Mouse (Mus musculus): Measurements from ENCODE around the gene C1rb. TPM values are rescaled to one million over a fixed set of nuclear protein-coding genes. Genes with fewer than 3 reads are reported as not detected.

C1rb gene
- polyA plus RNA-seq, 1 experiment from 2014 or later = not detected

GRCm38 (mm10) chr6:124630763-124631162, 60.7 kb downstream of the C1rb start:
- H3K4me1 ChIP-seq (ENCODE audit: control insufficient read depth, insufficient read depth, low read length) = no peaks in the 10 kb centered on the region
- no peak overlapping the region for H3K9ac ChIP-seq (replicated peaks; ENCODE audit: low read depth, low read length)
- H3K4me2 ChIP-seq (replicated peaks; ENCODE audit: low read depth, low read length) = no peak overlapping the region
- H3K36me3 ChIP-seq (ENCODE audit: control insufficient read depth, insufficient read depth, low read length) = no peaks in the 10 kb centered on the region
- H3K27me3 ChIP-seq (ENCODE audit: control insufficient read depth, insufficient read depth, low read length) = no peaks in the 10 kb centered on the region
- H3K27ac ChIP-seq (ENCODE audit: low read length) = no peak overlapping the region
- H3K9me3 ChIP-seq (ENCODE audit: control insufficient read depth, low read depth, low read length) = no peaks in the 10 kb centered on the region
- 72% methylated on average over 4 of the region's 4 CpGs for WGBS
- H3K4me3 ChIP-seq (ENCODE audit: low read depth, low read length) = no peak overlapping the region
- no peak for ATAC-seq (ENCODE audit: insufficient number of reproducible peaks, insufficient read depth, low FRiP score, low read depth)

Other genes starting within 250 kb of the C1rb start
- gene Pex5, start 155.2 kb upstream of the C1rb start, polyA plus RNA-seq (2014; fragmentation: Nextera tagmentation; extraction: Ambion mirVana) = 32.1 and 32.3 TPM in 2 replicates
- 4.9 and 5.4 TPM in 2 replicates for gene Clstn3, start 105.5 kb upstream of the C1rb start, polyA plus RNA-seq (2014; fragmentation: Nextera tagmentation; extraction: Ambion mirVana)
- gene C1rl, start 77.2 kb upstream of the C1rb start, polyA plus RNA-seq (2014; fragmentation: Nextera tagmentation; extraction: Ambion mirVana) = 0.43 and 0.68 TPM in 2 replicates
- gene C1ra, start 57.9 kb upstream of the C1rb start, polyA plus RNA-seq (2014; fragmentation: Nextera tagmentation; extraction: Ambion mirVana) = 3.0 and 3.5 TPM in 2 replicates
- gene C1s1, start 27.9 kb upstream of the C1rb start, polyA plus RNA-seq (2014; fragmentation: Nextera tagmentation; extraction: Ambion mirVana) = 2.0 and 2.9 TPM in 2 replicates
- not detected in 2 replicates for gene C1s2, start 65.8 kb downstream of the C1rb start, polyA plus RNA-seq (2014; fragmentation: Nextera tagmentation; extraction: Ambion mirVana)
- 58.6 and 60.0 TPM in 2 replicates for gene Lpcat3, start 92.7 kb downstream of the C1rb start, polyA plus RNA-seq (2014; fragmentation: Nextera tagmentation; extraction: Ambion mirVana)
- 201 and 205 TPM in 2 replicates for gene Emg1, start 141.9 kb downstream of the C1rb start, polyA plus RNA-seq (2014; fragmentation: Nextera tagmentation; extraction: Ambion mirVana)
- gene Phb2, start 142.0 kb downstream of the C1rb start, polyA plus RNA-seq (2014; fragmentation: Nextera tagmentation; extraction: Ambion mirVana) = 290 and 305 TPM in 2 replicates
- 13.7 and 15.3 TPM in 2 replicates for gene Ptpn6, start 168.4 kb downstream of the C1rb start, polyA plus RNA-seq (2014; fragmentation: Nextera tagmentation; extraction: Ambion mirVana)
- gene Grcc10, start 171.1 kb downstream of the C1rb start, polyA plus RNA-seq (2014; fragmentation: Nextera tagmentation; extraction: Ambion mirVana) = 445 and 505 TPM in 2 replicates
- gene Gm45234, start 185.7 kb downstream of the C1rb start, polyA plus RNA-seq (2014; fragmentation: Nextera tagmentation; extraction: Ambion mirVana) = not detected in 2 replicates
- 15.0 and 18.5 TPM in 2 replicates for gene Atn1, start 186.2 kb downstream of the C1rb start, polyA plus RNA-seq (2014; fragmentation: Nextera tagmentation; extraction: Ambion mirVana)
- gene Eno2, start 199.4 kb downstream of the C1rb start, polyA plus RNA-seq (2014; fragmentation: Nextera tagmentation; extraction: Ambion mirVana) = 9.5 and 9.7 TPM in 2 replicates
- 0.32 and 0.35 TPM in 2 replicates for gene Lrrc23, start 209.4 kb downstream of the C1rb start, polyA plus RNA-seq (2014; fragmentation: Nextera tagmentation; extraction: Ambion mirVana)
- gene Spsb2, start 238.4 kb downstream of the C1rb start, polyA plus RNA-seq (2014; fragmentation: Nextera tagmentation; extraction: Ambion mirVana) = 7.4 and 8.0 TPM in 2 replicates
- 844 and 872 TPM in 2 replicates for gene Tpi1, start 244.0 kb downstream of the C1rb start, polyA plus RNA-seq (2014; fragmentation: Nextera tagmentation; extraction: Ambion mirVana)

Measured in stomach, embryonic 14.5 days (tissue).